Mouse (Mus musculus) adipocyte (in vitro differentiated cells): ENCODE measurements around the gene Steap1.
A peak's percentile ranks its signal among the peaks of the same experiment; 100 is the strongest.

ENCODE experiments used
- DNase-seq: peaks from one replicate; pipeline ENCODE4 v3.0.0-alpha.2; 2016; ENCODE audit warnings: low spot score

The Steap1 gene

GRCm38 (mm10) chr5:5688228-5688627, 60.9 kb downstream of the Steap1 start:
- no peak for DNase-seq

DNA sequence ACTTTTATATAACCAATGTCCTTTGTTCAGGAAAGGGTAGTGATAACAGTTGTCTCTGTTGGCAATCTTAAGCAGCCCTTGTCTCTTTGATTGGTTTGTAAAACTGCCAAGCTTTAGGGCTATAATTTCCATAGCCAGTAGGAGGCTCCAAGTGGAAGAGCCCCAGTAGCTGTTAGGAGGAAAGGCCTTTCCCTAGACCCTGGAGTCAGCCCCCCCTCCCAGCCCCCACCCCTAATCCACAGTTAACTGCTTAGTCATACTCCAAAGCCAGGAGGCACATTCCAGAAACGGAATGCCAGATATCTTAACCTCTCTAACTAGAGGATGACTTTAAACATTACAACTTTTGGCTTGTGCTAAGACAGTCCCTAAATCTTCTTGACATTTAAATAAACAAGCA, 62.2 kb downstream of the Steap1 start:
- DNase-seq, result peak; percentile 53
